Mouse (Mus musculus): Measurements from ENCODE around the gene Pon2.

Gene Pon2

GRCm38 (mm10) chr6:5296067-5296466 lies 2.2 kb downstream of the Pon2 start:
- no peak for TF ChIP-seq GATA4 (IDR thresholded peaks at IDR 0.05; ENCODE audit: insufficient replicate concordance, low read length)

GRCm38 (mm10) chr6:5294659-5295449 lies 3.4 kb downstream of the Pon2 start:
- no peak for TF ChIP-seq GATA4 (IDR thresholded peaks at IDR 0.05; ENCODE audit: insufficient replicate concordance, low read length)

- no peak for TF ChIP-seq GATA4 (IDR thresholded peaks at IDR 0.05; ENCODE audit: insufficient replicate concordance, low read length)
These were observed 5.4 kb downstream of the Pon2 start for GRCm38 (mm10) chr6:5292841-5293240.

GRCm38 (mm10) chr6:5291450-5291849 lies 6.8 kb downstream of the Pon2 start:
- no peak for TF ChIP-seq GATA4 (IDR thresholded peaks at IDR 0.05; ENCODE audit: insufficient replicate concordance, low read length)

GRCm38 (mm10) chr6:5287919-5288318 lies 10.3 kb downstream of the Pon2 start:
- TF ChIP-seq GATA4 (IDR thresholded peaks at IDR 0.05; ENCODE audit: insufficient replicate concordance, low read length) = no peak

- no peak for TF ChIP-seq GATA4 (IDR thresholded peaks at IDR 0.05; ENCODE audit: insufficient replicate concordance, low read length)
These were observed 10.9 kb downstream of the Pon2 start for GRCm38 (mm10) chr6:5287392-5287791.

GRCm38 (mm10) chr6:5282418-5282817 lies 15.8 kb downstream of the Pon2 start:
- no peak for TF ChIP-seq GATA4 (IDR thresholded peaks at IDR 0.05; ENCODE audit: insufficient replicate concordance, low read length)

- no peak for TF ChIP-seq GATA4 (IDR thresholded peaks at IDR 0.05; ENCODE audit: insufficient replicate concordance, low read length)
These were observed 17.5 kb downstream of the Pon2 start for GRCm38 (mm10) chr6:5280576-5281305.

GRCm38 (mm10) chr6:5277972-5278371 lies 20.3 kb downstream of the Pon2 start:
- TF ChIP-seq GATA4 (IDR thresholded peaks at IDR 0.05; ENCODE audit: insufficient replicate concordance, low read length) = no peak

GRCm38 (mm10) chr6:5269641-5270040 lies 28.6 kb downstream of the Pon2 start:
- no peak for TF ChIP-seq GATA4 (IDR thresholded peaks at IDR 0.05; ENCODE audit: insufficient replicate concordance, low read length)

GRCm38 (mm10) chr6:5264793-5265192 lies 33.5 kb downstream of the Pon2 start:
- TF ChIP-seq GATA4 (IDR thresholded peaks at IDR 0.05; ENCODE audit: insufficient replicate concordance, low read length) = no peak

GRCm38 (mm10) chr6:5263250-5263999 lies 34.8 kb downstream of the Pon2 start:
- TF ChIP-seq GATA4 (IDR thresholded peaks at IDR 0.05; ENCODE audit: insufficient replicate concordance, low read length) = peak; percentile 26; the same call in 1 of the 2 replicates

- no peak for TF ChIP-seq GATA4 (IDR thresholded peaks at IDR 0.05; ENCODE audit: insufficient replicate concordance, low read length)
These were observed 35.7 kb downstream of the Pon2 start for GRCm38 (mm10) chr6:5262322-5263249.

- TF ChIP-seq GATA4 (IDR thresholded peaks at IDR 0.05; ENCODE audit: insufficient replicate concordance, low read length) = no peak
These were observed 42.4 kb downstream of the Pon2 start, which contains the start of gene Pon3 for GRCm38 (mm10) chr6:5255722-5256451. Gene Pon3, minus strand, starts transcription at chr6:5256286.

Measured in liver, adult (tissue).